Mouse (Mus musculus) thymus, postnatal 36 days (tissue): Measurements from ENCODE around the gene Srgap2.

ENCODE experiments used
- DNase-seq, 2 experiments: peaks; one replicate each; pipeline ENCODE4 v3.0.0; 2022; ENCODE audit warnings: mixed read lengths in 2 of 2

Gene Srgap2

GRCm38 (mm10) chr1:131470597-131470996, 56.6 kb downstream of the Srgap2 start:
- DNase-seq, result no peak

GRCm38 (mm10) chr1:131465855-131466254, 61.3 kb downstream of the Srgap2 start:
- no peak for DNase-seq

GRCm38 (mm10) chr1:131463953-131464627, 63.1 kb downstream of the Srgap2 start:
- DNase-seq, result no peak

GRCm38 (mm10) chr1:131462541-131463067, 64.5 kb downstream of the Srgap2 start:
- no peak for DNase-seq

- DNase-seq, result no peak
Observed at GRCm38 (mm10) chr1:131460914-131461530, 66.1 kb downstream of the Srgap2 start.

GRCm38 (mm10) chr1:131455355-131455890, 71.7 kb downstream of the Srgap2 start:
- no peak for DNase-seq

GRCm38 (mm10) chr1:131454386-131454785, 72.8 kb downstream of the Srgap2 start:
- no peak for DNase-seq

GRCm38 (mm10) chr1:131453335-131453734, 73.8 kb downstream of the Srgap2 start:
- no peak for DNase-seq

- no peak for DNase-seq
Observed at GRCm38 (mm10) chr1:131448373-131448772, 78.8 kb downstream of the Srgap2 start.

GRCm38 (mm10) chr1:131447333-131447732, 79.8 kb downstream of the Srgap2 start:
- DNase-seq, result no peak

- DNase-seq, result no peak
Observed at GRCm38 (mm10) chr1:131446577-131446976, 80.6 kb downstream of the Srgap2 start.

- DNase-seq, result no peak
Observed at GRCm38 (mm10) chr1:131438556-131438955, 88.6 kb downstream of the Srgap2 start.

GRCm38 (mm10) chr1:131437975-131438374, 89.2 kb downstream of the Srgap2 start:
- DNase-seq, result no peak

GRCm38 (mm10) chr1:131436609-131437008, 90.5 kb downstream of the Srgap2 start:
- DNase-seq, result no peak

- peak; percentile 15 to 34 for DNase-seq
Observed at GRCm38 (mm10) chr1:131431456-131432246, 95.5 kb downstream of the Srgap2 start.

- DNase-seq, result peak; percentile 30 to 41
Observed at GRCm38 (mm10) chr1:131427140-131427821, 99.9 kb downstream of the Srgap2 start.

GRCm38 (mm10) chr1:131423061-131423460, 104.1 kb downstream of the Srgap2 start:
- no peak for DNase-seq

GRCm38 (mm10) chr1:131421113-131421512, 106.0 kb downstream of the Srgap2 start:
- DNase-seq, result no peak

GRCm38 (mm10) chr1:131420660-131421059, 106.5 kb downstream of the Srgap2 start:
- no peak for DNase-seq

GRCm38 (mm10) chr1:131419307-131419706, 107.8 kb downstream of the Srgap2 start:
- DNase-seq, result no peak

- DNase-seq, result no peak
Observed at GRCm38 (mm10) chr1:131417821-131418660, 109.1 kb downstream of the Srgap2 start.
